Mouse (Mus musculus) thymus, postnatal 0 days (tissue): ENCODE measurements at regions not wholly inside any gene's neighbourhood (a gene's known extent, or its start where the extent isn't known, plus 50 kb on each side); places are given as distances from the start of the nearest gene placed in this dataset.
A peak's percentile ranks its signal among the peaks of the same experiment; 100 is the strongest.

ENCODE experiments used
- DNase-seq: peaks from one replicate; pipeline ENCODE4 v3.0.0-alpha.2; 2015; ENCODE audit warnings: low spot score

- DNase-seq, result peak; percentile 55
These were observed 148.2 kb downstream of the Kdr start for GRCm38 (mm10) chr5:75829850-75830625.

DNA sequence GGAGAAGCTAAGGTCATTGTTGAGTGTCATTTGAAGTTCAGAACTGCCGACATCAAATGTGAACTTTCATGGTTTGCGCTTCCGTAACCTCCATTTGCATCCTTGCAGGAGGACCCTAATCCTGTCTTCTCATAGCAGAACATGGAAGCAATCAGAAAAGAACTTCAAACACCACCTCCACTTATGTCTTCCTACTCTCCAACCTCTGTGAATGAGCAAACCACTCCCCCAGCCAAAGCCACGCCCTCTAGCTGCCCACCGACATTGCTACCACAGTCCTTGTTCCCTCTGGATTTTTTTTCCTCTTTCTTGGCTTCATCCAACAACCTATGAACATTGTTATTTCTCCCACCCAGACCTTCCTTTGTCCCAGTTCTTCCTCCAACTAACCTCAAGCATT, 149.9 kb downstream of the Kdr start:
- no peak for DNase-seq

GRCm38 (mm10) chr5:75826283-75827098, 151.8 kb downstream of the Kdr start:
- DNase-seq, result no peak

- DNase-seq, result no peak
These were observed 152.7 kb downstream of the Kdr start for GRCm38 (mm10) chr5:75825576-75825975.

- DNase-seq, result no peak
These were observed 153.6 kb downstream of the Kdr start for GRCm38 (mm10) chr5:75824660-75825059.

DNA sequence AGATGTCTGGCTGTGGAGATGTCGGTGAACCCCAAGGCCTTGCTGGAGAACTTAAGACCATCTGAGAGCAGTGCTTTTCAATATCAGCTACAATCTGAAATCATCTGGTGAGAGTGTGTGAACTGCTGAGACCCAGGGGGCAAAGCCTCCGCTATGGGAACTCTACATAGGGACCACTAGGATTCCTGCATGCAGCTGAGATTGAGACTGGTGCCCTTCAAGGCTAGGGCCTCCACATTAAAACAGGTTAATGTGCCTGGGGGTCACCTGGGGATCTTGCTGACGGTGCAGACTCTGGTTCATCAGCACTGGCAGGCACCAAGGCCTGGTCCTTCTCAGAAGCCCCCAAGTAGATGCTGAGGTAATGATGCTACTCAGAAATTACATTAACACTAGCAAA, 154.6 kb downstream of the Kdr start:
- DNase-seq, result no peak

GRCm38 (mm10) chr5:75817396-75817795, 160.9 kb downstream of the Kdr start:
- DNase-seq, result no peak

- no peak for DNase-seq
These were observed 163.8 kb downstream of the Kdr start for GRCm38 (mm10) chr5:75814393-75814984.

- DNase-seq, result no peak
These were observed 165.6 kb downstream of the Kdr start for GRCm38 (mm10) chr5:75812686-75813085.

- peak; percentile 30 for DNase-seq
These were observed 169.5 kb downstream of the Kdr start for GRCm38 (mm10) chr5:75808551-75809332.

- DNase-seq, result no peak
These were observed 173.2 kb downstream of the Kdr start for GRCm38 (mm10) chr5:75805011-75805410.

- DNase-seq, result no peak
These were observed 173.9 kb downstream of the Kdr start for GRCm38 (mm10) chr5:75804340-75804739.

DNA sequence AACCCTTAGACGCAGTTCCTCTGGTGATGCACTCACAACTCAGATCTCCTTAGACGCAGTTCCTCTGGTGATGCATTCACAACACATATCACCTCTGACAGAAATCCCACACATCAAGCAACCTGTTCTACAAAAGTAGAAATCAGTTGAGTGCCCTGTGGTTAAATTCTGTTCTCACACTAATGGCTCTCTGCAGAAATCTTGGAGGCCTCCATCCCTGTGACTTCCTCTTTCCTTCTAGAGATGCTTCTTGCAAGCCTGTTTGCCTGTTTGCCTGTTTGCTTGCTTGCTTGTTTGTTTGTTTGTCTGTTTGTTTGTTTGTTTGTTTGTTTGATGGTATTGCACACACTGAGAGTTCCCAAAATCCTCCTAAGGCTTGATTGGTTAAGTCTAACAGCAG, 175.2 kb downstream of the Kdr start:
- no peak for DNase-seq

DNA sequence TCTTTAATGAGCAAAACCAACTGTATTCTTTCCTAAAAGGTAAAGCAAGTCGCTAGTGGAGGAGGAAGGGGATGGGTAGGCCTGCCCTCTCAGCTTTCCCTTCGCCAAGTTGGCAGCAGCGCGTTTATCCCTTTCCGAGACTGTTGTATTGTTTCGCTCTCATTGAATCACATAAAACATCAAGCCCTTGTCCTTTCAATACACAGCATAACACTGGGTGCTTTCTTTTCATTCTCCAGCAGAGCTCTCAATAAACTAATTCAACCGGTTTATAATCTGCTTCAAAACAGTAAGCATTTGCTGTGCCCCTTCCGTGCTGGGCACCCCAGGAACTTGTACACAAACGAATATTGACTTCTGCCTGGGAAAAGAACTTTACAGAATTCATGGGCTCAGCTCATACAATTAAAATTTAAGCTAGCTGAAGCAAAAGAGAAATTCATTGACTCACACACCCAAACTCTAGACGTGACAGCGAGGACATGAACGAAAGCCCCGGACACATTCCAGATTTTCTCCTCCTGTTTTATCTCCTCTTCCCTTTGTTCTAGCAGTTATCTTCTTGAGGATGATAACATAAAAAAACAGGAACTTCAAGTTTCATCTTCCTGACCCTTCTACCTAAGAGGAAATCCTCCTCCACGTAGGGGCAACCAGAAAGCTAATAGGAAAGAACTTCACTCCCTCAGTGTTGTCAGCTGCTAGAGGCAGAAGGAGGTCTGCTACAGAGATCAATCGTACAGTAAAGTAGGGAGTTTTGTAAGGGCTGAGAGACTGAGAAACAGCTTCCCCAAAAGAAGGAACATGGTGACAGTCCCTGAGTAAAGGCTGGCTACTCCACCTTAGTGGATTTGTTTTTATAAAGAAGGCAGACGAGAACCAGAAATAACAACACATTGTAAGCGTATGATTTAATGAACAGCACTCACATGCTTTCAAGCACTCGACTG, 177.9 kb downstream of the Kdr start:
- DNase-seq, result no peak

DNA sequence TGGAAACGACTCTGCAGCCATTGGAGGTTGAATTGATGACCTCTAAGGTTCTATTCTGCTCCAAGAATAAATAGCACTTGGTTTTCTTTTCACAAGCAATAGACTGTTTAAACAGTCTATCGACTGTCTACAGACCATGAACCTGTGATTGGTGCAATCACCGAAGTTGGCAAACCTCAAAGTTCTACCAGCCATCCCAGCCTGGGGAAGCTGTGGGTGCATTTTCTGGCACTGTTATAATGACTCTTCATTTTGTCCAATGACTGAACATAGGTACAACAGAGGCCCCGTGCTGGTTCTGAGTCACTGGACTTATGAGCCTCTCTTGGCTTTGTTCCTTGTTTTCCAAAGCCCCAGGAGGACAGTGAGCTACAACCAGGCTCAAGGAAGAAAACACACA, 178.6 kb downstream of the Kdr start:
- DNase-seq, result no peak

GRCm38 (mm10) chr5:75793184-75793583, 185.1 kb downstream of the Kdr start:
- DNase-seq, result no peak

DNA sequence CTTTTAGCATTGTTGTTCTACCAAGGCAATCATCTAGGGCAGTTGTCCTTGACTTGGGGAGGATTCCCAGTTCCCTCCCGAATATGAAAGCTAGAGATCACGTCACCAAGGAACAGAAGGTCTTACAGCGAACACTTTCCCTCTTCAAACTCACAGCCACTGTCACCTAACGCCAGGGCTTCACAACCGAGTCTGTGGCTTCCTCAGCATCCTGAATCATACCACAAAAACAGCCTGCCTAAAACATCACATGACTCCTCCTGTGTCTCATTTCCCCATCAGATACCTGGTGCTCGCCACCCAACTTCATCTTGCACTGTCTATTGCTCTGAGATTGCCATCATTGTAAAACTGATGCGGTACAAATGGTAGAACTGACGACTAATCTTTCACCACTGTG, 186.5 kb downstream of the Kdr start:
- DNase-seq, result peak; percentile 67

GRCm38 (mm10) chr5:75788087-75788486, 190.2 kb downstream of the Kdr start:
- no peak for DNase-seq

GRCm38 (mm10) chr5:75786196-75786595, 192.1 kb downstream of the Kdr start:
- DNase-seq, result no peak

DNA sequence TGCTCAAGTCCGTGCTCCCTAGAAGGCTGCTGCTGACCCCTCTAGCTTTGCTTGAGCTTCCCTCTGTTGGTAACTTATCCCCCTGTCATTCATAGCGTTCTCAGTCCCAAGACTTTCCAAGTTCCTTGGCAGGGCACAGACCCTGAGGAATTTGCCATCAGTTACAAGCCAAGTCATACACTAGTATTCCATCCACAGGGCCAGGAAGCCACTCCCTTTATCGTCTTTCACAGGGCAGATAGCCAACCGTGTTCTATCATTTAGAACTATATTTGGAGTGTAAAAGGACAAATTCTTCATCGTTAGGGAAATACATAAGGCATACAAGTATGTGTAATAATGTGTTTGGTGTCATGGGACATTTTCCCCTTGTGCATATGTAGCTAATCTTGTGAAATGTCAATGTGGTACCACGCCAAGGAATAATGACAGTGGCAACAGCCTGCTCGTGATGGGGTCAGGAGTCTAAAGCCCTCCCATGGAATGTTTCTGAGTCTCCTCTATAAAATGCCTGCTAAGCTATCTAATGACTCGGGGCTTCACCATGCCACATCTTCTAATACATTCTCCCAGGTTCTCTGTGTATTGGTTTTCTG, 193.2 kb downstream of the Kdr start:
- no peak for DNase-seq
